Mouse (Mus musculus) bone marrow macrophage, adult 2 months (primary cell): ENCODE measurements at regions not wholly inside any gene's neighbourhood (a gene's known extent, or its start where the extent isn't known, plus 50 kb on each side); places are given as distances from the start of the nearest gene placed in this dataset.

Experiments
- H3K27ac ChIP-seq: 2 replicates; pipeline ENCODE4 v1.5.1; 2012; ENCODE audit warnings: low read depth, low read length; ENCODE audit not compliant: insufficient read depth
- H3K4me1 ChIP-seq: 2 replicates; pipeline ENCODE4 v1.6.1; 2012; ENCODE audit warnings: low read length; ENCODE audit not compliant: control insufficient read depth, insufficient read depth
- H3K4me3 ChIP-seq: 2 replicates; pipeline ENCODE4 v1.5.1; 2012; ENCODE audit warnings: mild to moderate bottlenecking, low read length, moderate library complexity; ENCODE audit not compliant: insufficient read depth
- CTCF ChIP-seq: IDR thresholded peaks from 2 replicates; pipeline ENCODE4 v1.5.1; 2012; ENCODE audit warnings: low read depth, mild to moderate bottlenecking, low read length, moderate library complexity
- POLR2A ChIP-seq: IDR thresholded peaks from 2 replicates; pipeline ENCODE4 v1.6.1; 2012; ENCODE audit warnings: mild to moderate bottlenecking, low read depth, low read length, borderline replicate concordance

DNA sequence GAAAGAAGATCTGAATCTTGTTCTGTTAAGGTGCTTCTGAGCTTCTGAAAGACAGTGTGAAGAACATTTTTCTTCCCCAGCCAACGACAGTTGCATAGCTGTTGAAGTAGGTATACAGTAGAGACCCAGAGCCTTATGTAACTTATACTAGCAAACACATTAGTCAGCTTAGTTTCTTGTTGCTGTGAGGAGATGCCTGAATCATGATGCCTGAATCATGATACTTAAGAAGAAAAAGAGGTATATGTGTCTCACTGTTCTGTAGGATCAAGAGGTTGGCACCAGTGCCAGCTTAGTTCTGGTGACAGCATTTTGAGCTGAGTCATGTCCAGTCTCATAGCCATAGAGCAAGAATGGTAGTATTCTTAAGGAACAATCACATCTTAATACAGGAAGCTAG is 87.2 kb upstream of the Pdzrn3 start:
- Histone ChIP-seq H3K4me1 (no peaks in the 10 kb centered on the region), H3K27ac (no peak overlapping the region), H3K4me3 (no peak overlapping the region)
- TF ChIP-seq CTCF = no peak
- TF ChIP-seq POLR2A = no peak

GRCm38 (mm10) chr6:101463812-101464320 is 86.2 kb upstream of the Pdzrn3 start:
- no peaks in the 10 kb centered on the region for H3K4me1 ChIP-seq
- H3K27ac ChIP-seq = no peak overlapping the region
- no peak overlapping the region for H3K4me3 ChIP-seq
- TF ChIP-seq CTCF = no peak
- TF ChIP-seq POLR2A = no peak

- no peak overlapping the region for H3K27ac ChIP-seq
- H3K4me3 ChIP-seq = no peak overlapping the region
- TF ChIP-seq CTCF (no peak), POLR2A (no peak)
- no peaks in the 10 kb centered on the region for H3K4me1 ChIP-seq
These were observed 69.0 kb upstream of the Pdzrn3 start for GRCm38 (mm10) chr6:101446720-101447119.

- Histone ChIP-seq H3K4me3 (no peak overlapping the region), H3K27ac (no peak overlapping the region), H3K4me1 (no peaks in the 10 kb centered on the region)
- TF ChIP-seq POLR2A (no peak), CTCF (no peak)
These were observed 68.6 kb upstream of the Pdzrn3 start for GRCm38 (mm10) chr6:101446316-101446715.

DNA sequence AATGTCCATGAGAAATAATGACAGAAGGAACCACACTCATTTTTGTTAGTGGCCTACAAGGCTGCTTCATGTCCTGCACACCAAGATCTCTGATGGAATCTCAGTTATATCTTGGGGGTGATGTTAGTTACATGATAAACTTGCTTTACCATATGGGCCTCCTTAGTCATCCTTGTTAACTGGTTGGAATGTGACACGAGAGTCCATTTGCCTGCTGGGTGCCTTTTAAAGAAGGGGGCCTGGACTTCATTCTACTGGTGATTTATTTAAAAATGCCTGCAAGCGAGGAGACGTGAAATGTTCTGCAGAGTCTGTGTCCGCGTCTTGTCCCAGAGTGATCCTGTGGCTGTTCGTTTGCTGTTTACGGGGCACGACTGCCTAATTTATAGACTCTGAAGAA is 55.1 kb upstream of the Pdzrn3 start:
- no peak for TF ChIP-seq CTCF
- no peak overlapping the region for H3K27ac ChIP-seq
- no peaks in the 10 kb centered on the region for H3K4me1 ChIP-seq
- H3K4me3 ChIP-seq = no peak overlapping the region

DNA sequence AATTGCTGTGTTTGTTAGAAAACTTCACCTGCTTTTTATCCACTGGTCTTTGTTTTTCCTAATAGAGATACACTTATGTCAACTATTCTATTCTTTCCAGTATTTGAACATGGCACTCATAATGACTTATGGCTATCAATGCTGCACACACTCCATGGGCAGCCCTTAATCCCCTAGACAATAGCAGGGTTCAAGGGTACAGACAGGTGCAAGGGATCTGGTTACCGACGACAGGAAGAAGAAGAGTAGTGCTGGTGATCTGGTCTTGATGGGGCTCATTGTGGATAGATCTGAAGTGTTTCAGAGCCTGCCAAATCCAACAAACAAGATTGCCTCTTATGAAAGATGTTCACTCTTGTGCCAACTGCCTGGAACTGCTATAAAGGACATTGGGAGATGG is 51.9 kb upstream of the Pdzrn3 start:
- Histone ChIP-seq H3K4me1 (no peaks in the 10 kb centered on the region), H3K4me3 (no peak overlapping the region), H3K27ac (no peak overlapping the region)
- TF ChIP-seq CTCF (no peak), POLR2A (no peak)
